Mouse (Mus musculus) lung, postnatal 0 days (tissue): ENCODE data around the gene Eri3. TPM values are rescaled to one million over a fixed set of nuclear protein-coding genes. Genes with fewer than 3 reads are reported as not detected.

Experiments
- ATAC-seq: fragments of 200-750 bp; cut with Nextera tagmentation; 2 replicates; pipeline ENCODE4 v1.8.0; 2017; ENCODE audit warnings: moderate library complexity
- DNase-seq: peaks from one replicate; pipeline ENCODE4 v3.0.0-alpha.2; 2016; ENCODE audit warnings: low spot score
- H3K27ac ChIP-seq: fragments of 300-500 bp; sonication (generic); 2 replicates; pipeline ENCODE4 v1.5.1; 2014; ENCODE audit warnings: antibody characterized with exemption, mild to moderate bottlenecking, low read length, mixed read lengths
- H3K27me3 ChIP-seq: fragments of 300-500 bp; sonication (generic); replicated peaks from 2 replicates; pipeline ENCODE4 v1.6.1; 2014; ENCODE audit warnings: low read length, mixed read lengths; ENCODE audit not compliant: insufficient read depth
- H3K36me3 ChIP-seq: fragments of 300-500 bp; sonication (generic); 2 replicates; pipeline ENCODE4 v1.6.1; 2014; ENCODE audit warnings: low read length, mixed read lengths; ENCODE audit not compliant: insufficient read depth
- H3K4me1 ChIP-seq: fragments of 300-500 bp; sonication (generic); 2 replicates; pipeline ENCODE4 v1.6.1; 2014; ENCODE audit warnings: antibody characterized with exemption, low read depth, low read length, mixed read lengths; ENCODE audit not compliant: insufficient read depth
- H3K4me2 ChIP-seq: fragments of 300-500 bp; sonication (generic); replicated peaks from 2 replicates; pipeline ENCODE4 v1.6.1; 2014; ENCODE audit warnings: low read depth, mild to moderate bottlenecking, low read length, moderate library complexity, mixed read lengths
- H3K4me3 ChIP-seq: fragments of 300-500 bp; sonication (generic); 2 replicates; pipeline ENCODE4 v1.5.1; 2014; ENCODE audit warnings: low read depth, low read length
- H3K9ac ChIP-seq: fragments of 300-500 bp; sonication (generic); replicated peaks from 2 replicates; pipeline ENCODE4 v1.6.1; 2014; ENCODE audit warnings: low read depth, mild to moderate bottlenecking
- H3K9me3 ChIP-seq: fragments of 300-500 bp; sonication (generic); 2 replicates; pipeline ENCODE4 v1.6.1; 2016; ENCODE audit warnings: low read length, mixed read lengths
- CTCF ChIP-seq: IDR thresholded peaks from 2 replicates; pipeline ENCODE4 v1.5.1; 2016; ENCODE audit warnings: antibody characterized with exemption, mild to moderate bottlenecking
- EP300 ChIP-seq: IDR thresholded peaks from 2 replicates; pipeline ENCODE4 v1.6.1; 2016; ENCODE audit warnings: antibody characterized with exemption, mild to moderate bottlenecking, control low read depth
- WGBS: fragments of 180-500 bp; shearing (Covaris S2); extraction: QIAGEN DNeasy Blood & Tissue Kit; methylation state at CpG from one replicate; pipeline ENCODE4 v1.1.7; 2014; 5-methylcytosine and 5-hydroxymethylcytosine counted together
- microRNA-seq: library from miRNA; unstranded; fragments of <30 nt; microRNA quantifications from one replicate; pipeline ENCODE4, GENCODE M21; 2016
- polyA plus RNA-seq: library from polyadenylated mRNA; unstranded; fragments of >200 nt; fragmentation: Nextera tagmentation; extraction: Ambion mirVana; gene quantifications from 2 replicates; pipeline ENCODE4 v1.2.1, GENCODE M21; 2015

Gene Eri3
- polyA plus RNA-seq, 1 experiment from 2014 or later, result 79.3 TPM

- no peak overlapping the region for H3K9ac ChIP-seq
- H3K36me3 ChIP-seq, result no peaks in the 10 kb centered on the region
- no peak for ATAC-seq
- H3K4me3 ChIP-seq, result no peak overlapping the region
- H3K4me1 ChIP-seq, result no peaks in the 10 kb centered on the region
- H3K4me2 ChIP-seq, result no peak overlapping the region
- DNase-seq, result no peak
- H3K9me3 ChIP-seq, result no peaks in the 10 kb centered on the region
- no peak for TF ChIP-seq CTCF
- no peak for TF ChIP-seq EP300
- WGBS, result 47% methylated on average over 6 of the region's 6 CpGs
- H3K27me3 ChIP-seq, result no peaks in the 10 kb centered on the region
- no peak overlapping the region for H3K27ac ChIP-seq
Measured at GRCm38 (mm10) chr4:117713303-117714098, 163.3 kb downstream of the Eri3 start.

Small RNA genes lying within 50 kb of the gene (microRNA-seq; reads per million reads assigned to microRNA genes)
- not detected for gene Gm25559

Other genes starting within 250 kb of the Eri3 start
- 47.9 and 50.7 TPM in 2 replicates for gene Rnf220, start 53.3 kb upstream of the Eri3 start, polyA plus RNA-seq
- gene Dmap1, start 131.9 kb downstream of the Eri3 start, polyA plus RNA-seq, result 37.0 and 37.8 TPM in 2 replicates
- gene Gm12845, start 174.0 kb downstream of the Eri3 start, polyA plus RNA-seq, result not detected in 2 replicates
- not detected in 2 replicates for gene Klf17, start 215.3 kb downstream of the Eri3 start, polyA plus RNA-seq